Mouse (Mus musculus) adrenal gland (tissue): ENCODE measurements at regions not wholly inside any gene's neighbourhood (a gene's known extent, or its start where the extent isn't known, plus 50 kb on each side); places are given as distances from the start of the nearest gene placed in this dataset.

Experiments used
- intact Hi-C: fragments of 180-260 bp; cut with DNase I; formaldehyde crosslinking; loops from one replicate; pipeline ENCODE4 v1.15.1; 2025

- intact Hi-C loops, result no loop called here
Measured at GRCm38 (mm10) chr1:45575131-45575530, 72.0 kb upstream of the Col5a2 start.

GRCm38 (mm10) chr1:45580466-45580865 is 77.4 kb upstream of the Col5a2 start:
- intact Hi-C loops, result no loop called here

- intact Hi-C loops, result no loop called here
Measured at GRCm38 (mm10) chr1:45587351-45588025, 84.4 kb upstream of the Col5a2 start.

- intact Hi-C loops, result no loop called here
Measured at GRCm38 (mm10) chr1:45597316-45597715, 94.2 kb upstream of the Col5a2 start.

GRCm38 (mm10) chr1:45599421-45599820 is 96.3 kb upstream of the Col5a2 start:
- intact Hi-C loops, result no loop called here

GRCm38 (mm10) chr1:45600011-45600410 is 96.9 kb upstream of the Col5a2 start:
- intact Hi-C loops, result no loop called here

- intact Hi-C loops, result no loop called here
Measured at GRCm38 (mm10) chr1:45605571-45605970, 102.5 kb upstream of the Col5a2 start.

- intact Hi-C loops, result no loop called here
Measured at GRCm38 (mm10) chr1:45608316-45608715, 105.2 kb upstream of the Col5a2 start.

- intact Hi-C loops, result no loop called here
Measured at GRCm38 (mm10) chr1:45619008-45619407, 115.9 kb upstream of the Col5a2 start.

GRCm38 (mm10) chr1:45625921-45626320 is 122.8 kb upstream of the Col5a2 start:
- intact Hi-C loops, result loop anchor here (5.0 to 10.0 kb wide), 3 partner anchors 139 to 879 kb away; no protein-coding TSS in a partner anchor

GRCm38 (mm10) chr1:45626733-45627132 is 123.7 kb upstream of the Col5a2 start:
- intact Hi-C loops, result loop anchor here (5.0 to 10.0 kb wide), 3 partner anchors 138 to 879 kb away; no protein-coding TSS in a partner anchor

- intact Hi-C loops, result loop anchor here (5.0 to 10.0 kb wide), 3 partner anchors 137 to 881 kb away; no protein-coding TSS in a partner anchor
Measured at GRCm38 (mm10) chr1:45627840-45628239, 124.8 kb upstream of the Col5a2 start.

- intact Hi-C loops, result no loop called here
Measured at GRCm38 (mm10) chr1:45647301-45647700, 144.2 kb upstream of the Col5a2 start.

GRCm38 (mm10) chr1:45653248-45653647 is 141.7 kb upstream of the Wdr75 start:
- intact Hi-C loops, result no loop called here

- intact Hi-C loops, result no loop called here
Measured at GRCm38 (mm10) chr1:45663882-45664520, 131.0 kb upstream of the Wdr75 start.

GRCm38 (mm10) chr1:45672443-45673156 is 122.4 kb upstream of the Wdr75 start:
- intact Hi-C loops, result no loop called here

GRCm38 (mm10) chr1:45675771-45676439 is 119.1 kb upstream of the Wdr75 start:
- intact Hi-C loops, result no loop called here

GRCm38 (mm10) chr1:45679964-45680709 is 114.8 kb upstream of the Wdr75 start:
- intact Hi-C loops, result no loop called here

- intact Hi-C loops, result no loop called here
Measured at GRCm38 (mm10) chr1:45700893-45701292, 94.1 kb upstream of the Wdr75 start.

GRCm38 (mm10) chr1:45701516-45701915 is 93.5 kb upstream of the Wdr75 start:
- intact Hi-C loops, result no loop called here

- intact Hi-C loops, result no loop called here
Measured at GRCm38 (mm10) chr1:45723369-45723768, 71.6 kb upstream of the Wdr75 start.
